Mouse (Mus musculus): ENCODE results near the gene Xpo4. TPM values are rescaled to one million over a fixed set of nuclear protein-coding genes. Genes with fewer than 3 reads are reported as not detected.

Xpo4 gene
- 13.0 and 13.7 TPM in 2 replicates for polyA plus RNA-seq (2015; fragmentation: Nextera tagmentation; extraction: Ambion mirVana)

- H3K9ac ChIP-seq (ENCODE audit: low read length), result peak within 1 kb of the TSS; percentile 93
- peak; percentile 95 for ATAC-seq (replicated peaks; ENCODE audit: extremely low read depth, insufficient read depth, low FRiP score)
- H3K27me3 ChIP-seq (ENCODE audit: control insufficient read depth, insufficient read depth, low read length), result no peaks in the 10 kb centered on the region
- no peaks in the 10 kb centered on the region for H3K36me3 ChIP-seq (ENCODE audit: control insufficient read depth, insufficient read depth)
- peak within 1 kb of the TSS; percentile 94 for H3K27ac ChIP-seq (ENCODE audit: low read length)
- H3K9me3 ChIP-seq (replicated peaks; ENCODE audit: control insufficient read depth, low read length), result no peaks in the 10 kb centered on the region
- peaks cover 9% of the 10 kb centered on the region for H3K4me1 ChIP-seq (ENCODE audit: control insufficient read depth, insufficient read depth, low read length)
- peak within 1 kb of the TSS; percentile 97 for H3K4me3 ChIP-seq (ENCODE audit: low read length)
- peak within 1 kb of the TSS; percentile 92 for H3K4me2 ChIP-seq (ENCODE audit: low read depth, low read length)
- under 1% methylated on average over 79 of the region's 80 CpGs for WGBS
Observed at GRCm38 (mm10) chr14:57664822-57665627, at the start of gene Xpo4. Gene Xpo4, minus strand, starts transcription at chr14:57665430.

GRCm38 (mm10) chr14:57712884-57713283 lies 47.7 kb upstream of the Xpo4 start:
- peaks cover 21% of the 10 kb centered on the region for H3K4me1 ChIP-seq (ENCODE audit: control insufficient read depth, insufficient read depth, low read length)
- no peak overlapping the region for H3K9ac ChIP-seq (ENCODE audit: low read length)
- 0 out of 2 replicates have a peak, but pooled peaks cover 8% of the 10 kb centered on the region for H3K36me3 ChIP-seq (ENCODE audit: control insufficient read depth, insufficient read depth)
- no peak overlapping the region for H3K4me2 ChIP-seq (ENCODE audit: low read depth, low read length)
- no peaks in the 10 kb centered on the region for H3K27me3 ChIP-seq (ENCODE audit: control insufficient read depth, insufficient read depth, low read length)
- no peak overlapping the region for H3K4me3 ChIP-seq (ENCODE audit: low read length)
- H3K9me3 ChIP-seq (replicated peaks; ENCODE audit: control insufficient read depth, low read length), result no peaks in the 10 kb centered on the region
- H3K27ac ChIP-seq (ENCODE audit: low read length), result no peak overlapping the region
- ATAC-seq (replicated peaks; ENCODE audit: extremely low read depth, insufficient read depth, low FRiP score), result no peak
- 84% methylated on average over 1 of the region's 1 CpGs for WGBS

GRCm38 (mm10) chr14:57711059-57711458 lies 45.8 kb upstream of the Xpo4 start:
- Histone ChIP-seq H3K4me1 (ENCODE audit: control insufficient read depth, insufficient read depth, low read length) (peaks cover 28% of the 10 kb centered on the region), H3K4me3 (ENCODE audit: low read length) (no peak overlapping the region), H3K36me3 (ENCODE audit: control insufficient read depth, insufficient read depth) (no peaks in the 10 kb centered on the region), H3K27ac (ENCODE audit: low read length) (no peak overlapping the region), H3K27me3 (ENCODE audit: control insufficient read depth, insufficient read depth, low read length) (no peaks in the 10 kb centered on the region), H3K9ac (ENCODE audit: low read length) (no peak overlapping the region), H3K4me2 (ENCODE audit: low read depth, low read length) (no peak overlapping the region), H3K9me3 (replicated peaks; ENCODE audit: control insufficient read depth, low read length) (no peaks in the 10 kb centered on the region)
- 77% methylated on average over 6 of the region's 6 CpGs for WGBS
- ATAC-seq (replicated peaks; ENCODE audit: extremely low read depth, insufficient read depth, low FRiP score), result no peak

- Histone ChIP-seq H3K9me3 (replicated peaks; ENCODE audit: control insufficient read depth, low read length) (no peaks in the 10 kb centered on the region), H3K9ac (ENCODE audit: low read length) (peak overlapping the region; percentile 44; the same call in 1 of the 2 replicates), H3K27me3 (ENCODE audit: control insufficient read depth, insufficient read depth, low read length) (no peaks in the 10 kb centered on the region), H3K4me2 (ENCODE audit: low read depth, low read length) (peak overlapping the region; percentile 43), H3K4me1 (ENCODE audit: control insufficient read depth, insufficient read depth, low read length) (peaks cover 28% of the 10 kb centered on the region), H3K36me3 (ENCODE audit: control insufficient read depth, insufficient read depth) (no peaks in the 10 kb centered on the region), H3K4me3 (ENCODE audit: low read length) (no peak overlapping the region), H3K27ac (ENCODE audit: low read length) (peak overlapping the region; percentile 79)
- WGBS, result 37% methylated on average over 10 of the region's 10 CpGs
- peak; percentile 70 for ATAC-seq (replicated peaks; ENCODE audit: extremely low read depth, insufficient read depth, low FRiP score)
Observed at GRCm38 (mm10) chr14:57709171-57709570, 43.9 kb upstream of the Xpo4 start.

- 52% methylated on average over 7 of the region's 7 CpGs for WGBS
- no peak for ATAC-seq (replicated peaks; ENCODE audit: extremely low read depth, insufficient read depth, low FRiP score)
- no peaks in the 10 kb centered on the region for H3K27me3 ChIP-seq (ENCODE audit: control insufficient read depth, insufficient read depth, low read length)
- peak overlapping the region; percentile 43 for H3K4me2 ChIP-seq (ENCODE audit: low read depth, low read length)
- H3K4me3 ChIP-seq (ENCODE audit: low read length), result no peak overlapping the region
- H3K9me3 ChIP-seq (replicated peaks; ENCODE audit: control insufficient read depth, low read length), result no peaks in the 10 kb centered on the region
- H3K9ac ChIP-seq (ENCODE audit: low read length), result no peak overlapping the region; the same call in 1 of the 2 replicates
- H3K4me1 ChIP-seq (ENCODE audit: control insufficient read depth, insufficient read depth, low read length), result peaks cover 28% of the 10 kb centered on the region
- H3K27ac ChIP-seq (ENCODE audit: low read length), result peak overlapping the region; percentile 79
- no peaks in the 10 kb centered on the region for H3K36me3 ChIP-seq (ENCODE audit: control insufficient read depth, insufficient read depth)
Observed at GRCm38 (mm10) chr14:57708580-57708979, 43.4 kb upstream of the Xpo4 start.

GRCm38 (mm10) chr14:57707100-57707893 lies 42.1 kb upstream of the Xpo4 start:
- Histone ChIP-seq H3K4me1 (ENCODE audit: control insufficient read depth, insufficient read depth, low read length) (peaks cover 28% of the 10 kb centered on the region), H3K4me2 (ENCODE audit: low read depth, low read length) (peak overlapping the region; percentile 7; the same call in 1 of the 2 replicates), H3K27me3 (ENCODE audit: control insufficient read depth, insufficient read depth, low read length) (no peaks in the 10 kb centered on the region), H3K36me3 (ENCODE audit: control insufficient read depth, insufficient read depth) (no peaks in the 10 kb centered on the region), H3K9me3 (replicated peaks; ENCODE audit: control insufficient read depth, low read length) (no peaks in the 10 kb centered on the region), H3K9ac (ENCODE audit: low read length) (peak overlapping the region; percentile 26; the same call in 1 of the 2 replicates), H3K27ac (ENCODE audit: low read length) (peak overlapping the region; percentile 76), H3K4me3 (ENCODE audit: low read length) (no peak overlapping the region)
- ATAC-seq (replicated peaks; ENCODE audit: extremely low read depth, insufficient read depth, low FRiP score), result no peak
- 56% methylated on average over 18 of the region's 18 CpGs for WGBS

GRCm38 (mm10) chr14:57706760-57707099 lies 41.5 kb upstream of the Xpo4 start:
- Histone ChIP-seq H3K27me3 (ENCODE audit: control insufficient read depth, insufficient read depth, low read length) (no peaks in the 10 kb centered on the region), H3K9me3 (replicated peaks; ENCODE audit: control insufficient read depth, low read length) (no peaks in the 10 kb centered on the region), H3K27ac (ENCODE audit: low read length) (peak overlapping the region; percentile 76), H3K9ac (ENCODE audit: low read length) (no peak overlapping the region), H3K4me1 (ENCODE audit: control insufficient read depth, insufficient read depth, low read length) (peaks cover 28% of the 10 kb centered on the region), H3K36me3 (ENCODE audit: control insufficient read depth, insufficient read depth) (no peaks in the 10 kb centered on the region), H3K4me2 (ENCODE audit: low read depth, low read length) (no peak overlapping the region), H3K4me3 (ENCODE audit: low read length) (no peak overlapping the region)
- ATAC-seq (replicated peaks; ENCODE audit: extremely low read depth, insufficient read depth, low FRiP score), result no peak
- 71% methylated on average over 4 of the region's 4 CpGs for WGBS

- H3K4me3 ChIP-seq (ENCODE audit: low read length), result no peak overlapping the region
- H3K4me1 ChIP-seq (ENCODE audit: control insufficient read depth, insufficient read depth, low read length), result peaks cover 28% of the 10 kb centered on the region
- H3K9me3 ChIP-seq (replicated peaks; ENCODE audit: control insufficient read depth, low read length), result no peaks in the 10 kb centered on the region
- H3K27ac ChIP-seq (ENCODE audit: low read length), result no peak overlapping the region
- H3K4me2 ChIP-seq (ENCODE audit: low read depth, low read length), result no peak overlapping the region
- 83% methylated on average over 4 of the region's 4 CpGs for WGBS
- no peak for ATAC-seq (replicated peaks; ENCODE audit: extremely low read depth, insufficient read depth, low FRiP score)
- no peaks in the 10 kb centered on the region for H3K36me3 ChIP-seq (ENCODE audit: control insufficient read depth, insufficient read depth)
- no peak overlapping the region for H3K9ac ChIP-seq (ENCODE audit: low read length)
- H3K27me3 ChIP-seq (ENCODE audit: control insufficient read depth, insufficient read depth, low read length), result no peaks in the 10 kb centered on the region
Observed at GRCm38 (mm10) chr14:57705759-57706158, 40.5 kb upstream of the Xpo4 start.

- WGBS, result 78% methylated on average over 4 of the region's 4 CpGs
- H3K4me2 ChIP-seq (ENCODE audit: low read depth, low read length), result no peak overlapping the region
- H3K4me3 ChIP-seq (ENCODE audit: low read length), result no peak overlapping the region
- no peak for ATAC-seq (replicated peaks; ENCODE audit: extremely low read depth, insufficient read depth, low FRiP score)
- no peaks in the 10 kb centered on the region for H3K9me3 ChIP-seq (replicated peaks; ENCODE audit: control insufficient read depth, low read length)
- H3K36me3 ChIP-seq (ENCODE audit: control insufficient read depth, insufficient read depth), result peaks cover 3% of the 10 kb centered on the region
- no peak overlapping the region for H3K27ac ChIP-seq (ENCODE audit: low read length)
- H3K9ac ChIP-seq (ENCODE audit: low read length), result no peak overlapping the region
- H3K4me1 ChIP-seq (ENCODE audit: control insufficient read depth, insufficient read depth, low read length), result peaks cover 28% of the 10 kb centered on the region
- H3K27me3 ChIP-seq (ENCODE audit: control insufficient read depth, insufficient read depth, low read length), result no peaks in the 10 kb centered on the region
Observed at GRCm38 (mm10) chr14:57705075-57705474, 39.8 kb upstream of the Xpo4 start.

Measured in heart, embryonic 16.5 days (tissue).